Mouse (Mus musculus) small intestine, adult 2 months (tissue): ENCODE data around the gene Rassf6. TPM values are rescaled to one million over a fixed set of nuclear protein-coding genes. Genes with fewer than 3 reads are reported as not detected.

ENCODE experiments used
- H3K27ac ChIP-seq: fragments of 200-500 bp; 2 replicates; pipeline ENCODE4 v1.5.1; 2012; ENCODE audit warnings: low read depth, low read length, control low read depth, inconsistent platforms; ENCODE audit not compliant: insufficient read depth
- H3K27me3 ChIP-seq: fragments of 200-500 bp; 2 replicates; pipeline ENCODE4 v1.6.1; 2012; ENCODE audit warnings: mild to moderate bottlenecking, moderate library complexity, low read length, inconsistent platforms; ENCODE audit not compliant: control insufficient read depth, insufficient read depth
- H3K36me3 ChIP-seq: fragments of 200-500 bp; 2 replicates; pipeline ENCODE4 v1.6.1; 2012; ENCODE audit warnings: mild to moderate bottlenecking, low read length, control low read depth, inconsistent platforms; ENCODE audit not compliant: control insufficient read depth, insufficient read depth
- H3K4me1 ChIP-seq: fragments of 200-500 bp; 2 replicates; pipeline ENCODE4 v1.6.1; 2012; ENCODE audit warnings: low read length, inconsistent platforms, mixed read lengths; ENCODE audit not compliant: control insufficient read depth, insufficient read depth, insufficient read length
- H3K4me3 ChIP-seq: fragments of 200-500 bp; 2 replicates; pipeline ENCODE4 v1.5.1; 2012; ENCODE audit warnings: low read depth, mild to moderate bottlenecking, control low read depth, inconsistent platforms, low read length, moderate library complexity
- CTCF ChIP-seq: fragments of 200-500 bp; IDR thresholded peaks from 2 replicates; pipeline ENCODE4 v1.5.1; 2012; ENCODE audit warnings: low read depth, mild to moderate bottlenecking, control low read depth, inconsistent platforms, low read length, moderate library complexity, mixed read lengths; ENCODE audit not compliant: insufficient replicate concordance, insufficient read length; ENCODE audit errors: extremely low read depth
- POLR2A ChIP-seq: fragments of 200-500 bp; IDR thresholded peaks from 2 replicates; pipeline ENCODE4 v1.6.1; 2012; ENCODE audit warnings: low read depth, mild to moderate bottlenecking, control low read depth, inconsistent platforms, low read length, moderate library complexity
- WGBS: fragments of 180-500 bp; shearing (Covaris S2); methylation state at CpG from one replicate; pipeline ENCODE4 v1.1.7; 2018; 5-methylcytosine and 5-hydroxymethylcytosine counted together
- polyA plus RNA-seq: library from polyadenylated mRNA; depleted of rRNA; stranded (reverse); fragments of >200 nt; gene quantifications from 2 replicates; pipeline ENCODE4 v1.2.3, GENCODE M21; 2012; rRNA removed

Gene Rassf6
- polyA plus RNA-seq, 1 experiment: 6.1 TPM

DNA sequence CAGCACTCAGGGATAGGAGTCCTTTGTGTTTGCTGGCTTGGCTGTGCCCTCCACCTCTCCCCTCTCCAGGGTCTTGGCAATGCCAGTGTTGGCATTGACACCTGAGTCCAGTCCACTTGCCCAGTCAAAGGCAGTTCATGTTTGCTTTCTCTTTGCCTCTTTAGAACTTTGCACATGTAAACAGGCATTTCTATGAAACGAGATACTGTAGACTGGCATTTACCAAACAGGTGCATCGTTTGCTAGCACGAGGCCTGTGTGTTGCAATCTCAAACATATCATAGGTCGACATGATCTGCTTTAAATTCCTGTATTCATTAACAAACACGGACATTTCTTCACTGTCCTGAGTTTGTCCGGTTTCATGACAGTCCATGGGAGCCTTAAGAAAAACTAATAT is 79.7 kb downstream of the Rassf6 start, which contains the start of gene 5830473C10Rik:
5830473C10Rik (plus strand) TSS at position 365 of the 400 bp plus-strand sequence.
- TF ChIP-seq CTCF: no peak
- TF ChIP-seq POLR2A: no peak
- Histone ChIP-seq H3K27me3 (no peaks in the 10 kb centered on the region), H3K4me1 (no peaks in the 10 kb centered on the region), H3K4me3 (no peak within 1 kb of the TSS), H3K27ac (no peak within 1 kb of the TSS), H3K36me3 (no peaks in the 10 kb centered on the region)
- 37% methylated on average over 6 of the region's 6 CpGs for WGBS

DNA sequence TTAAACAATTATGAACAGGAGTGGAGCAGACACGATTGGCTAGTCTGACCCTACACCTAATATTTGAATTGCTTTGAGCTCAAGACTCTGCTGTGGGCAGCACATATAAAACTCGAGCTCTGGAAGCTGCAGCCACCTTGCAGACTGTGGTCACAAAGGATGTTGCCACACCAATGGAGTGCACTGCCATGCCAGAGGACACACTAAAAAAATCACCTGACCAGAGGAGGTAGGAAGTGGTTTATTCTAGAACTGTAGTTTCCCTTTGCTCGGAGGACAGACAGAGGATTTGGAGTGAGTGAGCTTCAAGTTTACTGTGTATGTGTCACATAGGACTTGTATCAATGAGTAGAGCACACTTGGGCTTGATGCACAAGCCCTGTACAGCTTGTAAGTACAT is 84.4 kb downstream of the Rassf6 start:
- Histone ChIP-seq H3K36me3 (no peaks in the 10 kb centered on the region), H3K27ac (no peak overlapping the region), H3K27me3 (no peaks in the 10 kb centered on the region), H3K4me1 (no peaks in the 10 kb centered on the region), H3K4me3 (no peak overlapping the region)
- 63% methylated on average over 3 of the region's 3 CpGs for WGBS
- no peak for TF ChIP-seq POLR2A
- no peak for TF ChIP-seq CTCF

Other genes with a start within 250 kb of the Rassf6 start
- 0.30 TPM in 1 of 2 replicates, not detected in the other for gene Alb, start 179.8 kb downstream of the Rassf6 start, polyA plus RNA-seq
- gene Afp, start 149.9 kb downstream of the Rassf6 start, polyA plus RNA-seq: 2.0 and 4.6 TPM in 2 replicates
- 0.05 TPM in 1 of 2 replicates, not detected in the other for gene Afm, start 121.7 kb downstream of the Rassf6 start, polyA plus RNA-seq
- not detected in 2 replicates for gene 5830473C10Rik, start 79.5 kb downstream of the Rassf6 start, polyA plus RNA-seq
- 0.20 and 1.3 TPM in 2 replicates for gene Cxcl5, start 118.7 kb upstream of the Rassf6 start, polyA plus RNA-seq
- gene Ppbp, start 127.9 kb upstream of the Rassf6 start, polyA plus RNA-seq: 0.11 and 0.18 TPM in 2 replicates
- 7.8 and 7.9 TPM in 2 replicates for gene Pf4, start 131.8 kb upstream of the Rassf6 start, polyA plus RNA-seq
- 0.39 and 2.9 TPM in 2 replicates for gene Cxcl3, start 145.4 kb upstream of the Rassf6 start, polyA plus RNA-seq
- 0.08 TPM in 1 of 2 replicates, not detected in the other for gene Cxcl15, start 153.9 kb upstream of the Rassf6 start, polyA plus RNA-seq